10 mouse cellular contexts compared by ENCODE assay signal in genomic region chr19:10057486-10058351, GRCm38 (mm10). TPM values are rescaled to one million over a fixed set of nuclear protein-coding genes. Genes with fewer than 3 reads are reported as not detected.
DNase-seq lines count a peak whose midpoint lies in the region; ATAC-seq lines count a peak whose summit lies in the region.
"Had no signal": no experiment of that assay in that cellular context is flagged by ENCODE, and none has a peak within 500 bp of the region (broad histone marks: within the 10 kb centered on the region; RNA-seq: fewer than 3 reads in every experiment).

No protein-coding gene starts in this region.

- H3K9ac ChIP-seq in liver, embryonic 11.5 days (ENCODE audit: low read depth, low read length), result no peak overlapping the region
- H3K9ac ChIP-seq: heart, embryonic 15.5 days had no signal

- 71% methylated on average over 11 of the region's 11 CpGs for WGBS in heart, embryonic 10.5 days
- WGBS in liver, embryonic 11.5 days, result 63% methylated on average over 11 of the region's 11 CpGs

- DNase-seq in heart, adult 11 months, result peak; percentile 90
- no peak for DNase-seq in heart, embryonic 10.5 days (ENCODE audit: low spot score)
- peak; percentile 95 for DNase-seq in kidney, adult 8-10 months
- DNase-seq in liver, embryonic 11.5 days (ENCODE audit: low spot score), result no peak
- DNase-seq in lung, postnatal 4 days, result peak; percentile 63 to 77
- DNase-seq in urinary bladder, postnatal 36 days (ENCODE audit: low spot score in 2 of 2), result no peak
- no peak for DNase-seq in layer of hippocampus, adult 11-12 months (ENCODE audit: low spot score)
- no peak for DNase-seq in embryo, embryonic 10.5 days (ENCODE audit: low spot score)

- ATAC-seq in liver, embryonic 11.5 days (replicated peaks; ENCODE audit: low FRiP score), result no peak

- H3K4me1 ChIP-seq in heart, embryonic 10.5 days, result peaks cover 21% of the 10 kb centered on the region
- H3K4me1 ChIP-seq in liver, embryonic 11.5 days (replicated peaks; ENCODE audit: control insufficient read depth, insufficient read depth, low read length), result peaks cover 29% of the 10 kb centered on the region

- H3K27me3 ChIP-seq in heart, embryonic 10.5 days (ENCODE audit: insufficient read depth, poor library complexity, severe bottlenecking), result no peaks in the 10 kb centered on the region
- H3K27me3 ChIP-seq in liver, embryonic 11.5 days (replicated peaks; ENCODE audit: control insufficient read depth, insufficient read depth, low read length), result no peaks in the 10 kb centered on the region
- H3K27me3 ChIP-seq: heart, embryonic 15.5 days had no signal

- no peak overlapping the region; the same call in 1 of the 2 replicates for H3K4me2 ChIP-seq in liver, embryonic 11.5 days
- H3K4me2 ChIP-seq: heart, embryonic 15.5 days had no signal

- peaks cover 81% of the 10 kb centered on the region for H3K36me3 ChIP-seq in heart, embryonic 10.5 days
- H3K36me3 ChIP-seq in liver, embryonic 11.5 days (ENCODE audit: control insufficient read depth, insufficient read depth, low read length), result peaks cover 13% of the 10 kb centered on the region

- no peaks in the 10 kb centered on the region for H3K9me3 ChIP-seq in heart, embryonic 10.5 days
- no peaks in the 10 kb centered on the region for H3K9me3 ChIP-seq in liver, embryonic 11.5 days (ENCODE audit: control insufficient read depth, low read length)
- H3K9me3 ChIP-seq: heart, embryonic 15.5 days had no signal

- no peak overlapping the region for H3K27ac ChIP-seq in heart, embryonic 10.5 days
- H3K27ac ChIP-seq in liver, embryonic 11.5 days (ENCODE audit: low read depth, low read length), result peak overlapping the region; percentile 33; the same call in 1 of the 2 replicates
- H3K27ac ChIP-seq: heart, embryonic 15.5 days; layer of hippocampus, adult 2 months had no signal

- H3K4me3 ChIP-seq in heart, embryonic 10.5 days, result no peak overlapping the region
- no peak overlapping the region for H3K4me3 ChIP-seq in liver, embryonic 11.5 days (ENCODE audit: low read depth, low read length)
- H3K4me3 ChIP-seq: heart, embryonic 15.5 days; layer of hippocampus, adult 2 months had no signal

RNA-seq across cellular contexts. Expression of gene Fads3, which starts 16.4 kb away (rescaled TPM):
- 16.5 and 19.0 TPM in 2 replicates for polyA plus RNA-seq in heart, embryonic 10.5 days (2016; fragmentation: Nextera tagmentation; extraction: Ambion mirVana)
- polyA plus RNA-seq in liver, embryonic 11.5 days (2014; fragmentation: Nextera tagmentation; extraction: Ambion mirVana), result 7.2 and 7.3 TPM in 2 replicates

RNA-seq across cellular contexts. Expression of gene Fads2, which starts 43.8 kb away (rescaled TPM):
- 72.7 and 87.6 TPM in 2 replicates for polyA plus RNA-seq in heart, embryonic 10.5 days (2016; fragmentation: Nextera tagmentation; extraction: Ambion mirVana)
- polyA plus RNA-seq in liver, embryonic 11.5 days (2014; fragmentation: Nextera tagmentation; extraction: Ambion mirVana), result 48.8 and 54.3 TPM in 2 replicates

RNA-seq across cellular contexts. Expression of gene Rab3il1, which starts 56.2 kb away (rescaled TPM):
- polyA plus RNA-seq in heart, embryonic 10.5 days (2016; fragmentation: Nextera tagmentation; extraction: Ambion mirVana), result 51.5 and 57.6 TPM in 2 replicates
- 133 and 137 TPM in 2 replicates for polyA plus RNA-seq in liver, embryonic 11.5 days (2014; fragmentation: Nextera tagmentation; extraction: Ambion mirVana)

RNA-seq across cellular contexts. Expression of gene Best1, which starts 56.3 kb away (rescaled TPM):
- 0.73 and 0.95 TPM in 2 replicates for polyA plus RNA-seq in heart, embryonic 10.5 days (2016; fragmentation: Nextera tagmentation; extraction: Ambion mirVana)
- 0.31 and 0.59 TPM in 2 replicates for polyA plus RNA-seq in liver, embryonic 11.5 days (2014; fragmentation: Nextera tagmentation; extraction: Ambion mirVana)

Comparison
In these comparisons a context has a peak if more than half of its experiments do, and no peak if none do; other contexts are left out.
1. DNase-seq: peak in heart, adult 11 months (single experiment), kidney, adult 8-10 months (2 of 2) and lung, postnatal 4 days (2 of 2); none in heart, embryonic 10.5 days (single experiment), liver, embryonic 11.5 days (single experiment), urinary bladder, postnatal 36 days (0 of 2), layer of hippocampus, adult 11-12 months (single experiment) and embryo, embryonic 10.5 days (single experiment).